Mouse (Mus musculus): Measurements from ENCODE around the gene Slc25a43. TPM values are rescaled to one million over a fixed set of nuclear protein-coding genes. Genes with fewer than 3 reads are reported as not detected.

Slc25a43 gene
- polyA plus RNA-seq, 1 experiment, result not detected

DNA sequence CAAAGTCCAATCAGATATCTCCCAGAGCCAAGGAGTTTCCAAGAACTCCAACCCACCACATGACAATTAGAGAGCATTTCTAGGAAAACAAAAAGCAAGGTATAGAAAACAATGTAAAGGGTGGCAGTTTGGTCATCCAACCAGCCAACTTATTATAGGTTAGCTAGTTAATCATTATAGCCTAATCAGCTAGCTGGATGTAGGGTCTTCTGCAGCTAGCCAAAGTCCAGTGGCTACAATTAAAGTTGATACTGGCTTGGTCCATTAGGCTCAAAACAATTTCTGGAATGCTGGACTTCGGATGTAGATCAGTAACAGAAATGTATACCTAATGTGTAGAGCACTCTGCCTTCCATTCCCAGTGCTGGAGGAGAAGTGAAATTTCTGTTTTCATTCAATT is 7.1 kb downstream of the Slc25a43 start:
- Histone ChIP-seq H3K4me3 (replicated peaks) (no peak overlapping the region), H3K36me3 (ENCODE audit: control insufficient read depth) (no peaks in the 10 kb centered on the region), H3K27me3 (ENCODE audit: control insufficient read depth) (no peaks in the 10 kb centered on the region), H3K4me1 (ENCODE audit: control insufficient read depth) (no peaks in the 10 kb centered on the region), H3K9me3 (ENCODE audit: control insufficient read depth, low read length) (no peaks in the 10 kb centered on the region)
- TF ChIP-seq TAL1 (IDR thresholded peaks at IDR 0.05; ENCODE audit: low read length) (no peak), GATA1 (IDR thresholded peaks at IDR 0.05; ENCODE audit: low read length) (no peak)

DNA sequence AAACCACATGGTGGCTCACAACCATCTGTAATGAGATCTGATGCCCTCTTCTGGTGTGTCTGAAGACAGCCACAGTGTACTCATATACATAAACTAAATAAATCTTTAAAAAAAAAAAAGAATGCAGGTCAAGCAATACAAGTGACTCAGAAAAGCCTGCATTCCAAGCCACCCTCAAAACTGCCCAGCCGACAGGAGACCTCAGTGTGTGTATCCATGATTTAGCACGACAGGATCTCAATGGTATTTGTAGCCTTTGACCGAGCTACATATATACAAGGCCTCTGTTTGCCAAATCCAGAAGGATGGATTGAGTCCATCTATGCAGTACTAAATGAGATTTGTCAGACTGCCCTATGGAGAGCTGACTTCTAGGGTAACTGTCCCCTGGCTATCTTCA is 9.1 kb downstream of the Slc25a43 start:
- Histone ChIP-seq H3K27me3 (ENCODE audit: control insufficient read depth) (no peaks in the 10 kb centered on the region), H3K36me3 (ENCODE audit: control insufficient read depth) (no peaks in the 10 kb centered on the region), H3K4me3 (replicated peaks) (no peak overlapping the region), H3K9me3 (ENCODE audit: control insufficient read depth, low read length) (no peaks in the 10 kb centered on the region), H3K4me1 (ENCODE audit: control insufficient read depth) (no peaks in the 10 kb centered on the region)
- no peak for TF ChIP-seq TAL1 (IDR thresholded peaks at IDR 0.05; ENCODE audit: low read length)
- TF ChIP-seq GATA1 (IDR thresholded peaks at IDR 0.05; ENCODE audit: low read length), result no peak

DNA sequence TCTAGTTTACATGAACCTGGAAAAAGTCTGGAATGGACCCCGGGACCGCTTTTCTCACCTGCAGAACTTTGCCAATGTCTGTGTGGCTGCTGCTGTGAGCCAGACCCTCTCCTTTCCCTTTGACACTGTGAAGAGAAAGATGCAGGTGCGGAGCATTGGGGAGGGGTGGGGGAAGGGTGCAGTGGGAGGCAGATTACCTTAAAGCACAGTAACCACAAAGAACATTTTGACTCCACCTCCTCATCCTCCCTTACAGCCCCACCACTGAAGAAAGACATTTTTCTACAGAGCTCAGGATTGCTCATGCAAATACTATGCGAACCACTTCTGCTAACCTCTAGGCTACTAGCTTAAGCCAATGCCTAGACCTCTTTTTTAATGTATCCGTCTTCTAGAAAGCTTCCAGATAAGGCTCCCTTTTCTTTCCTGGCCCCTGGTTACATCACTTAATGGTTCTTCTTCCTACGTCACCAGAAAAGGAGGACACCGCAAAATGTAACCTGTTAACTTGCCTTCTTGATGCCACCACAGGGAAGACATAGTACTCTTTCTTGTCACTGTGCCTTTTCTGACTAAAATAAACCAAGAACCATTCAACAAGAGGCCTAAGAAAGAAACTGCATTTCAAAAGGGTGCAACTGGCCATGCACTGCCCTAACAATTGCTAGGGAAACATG is 14.5 kb downstream of the Slc25a43 start:
- H3K9me3 ChIP-seq (ENCODE audit: control insufficient read depth, low read length), result no peaks in the 10 kb centered on the region
- no peaks in the 10 kb centered on the region for H3K36me3 ChIP-seq (ENCODE audit: control insufficient read depth)
- TF ChIP-seq TAL1 (IDR thresholded peaks at IDR 0.05; ENCODE audit: low read length), result no peak
- no peak overlapping the region for H3K4me3 ChIP-seq (replicated peaks)
- H3K4me1 ChIP-seq (ENCODE audit: control insufficient read depth), result peaks cover 2% of the 10 kb centered on the region; the same call in 1 of the 2 replicates
- H3K27me3 ChIP-seq (ENCODE audit: control insufficient read depth), result no peaks in the 10 kb centered on the region

DNA sequence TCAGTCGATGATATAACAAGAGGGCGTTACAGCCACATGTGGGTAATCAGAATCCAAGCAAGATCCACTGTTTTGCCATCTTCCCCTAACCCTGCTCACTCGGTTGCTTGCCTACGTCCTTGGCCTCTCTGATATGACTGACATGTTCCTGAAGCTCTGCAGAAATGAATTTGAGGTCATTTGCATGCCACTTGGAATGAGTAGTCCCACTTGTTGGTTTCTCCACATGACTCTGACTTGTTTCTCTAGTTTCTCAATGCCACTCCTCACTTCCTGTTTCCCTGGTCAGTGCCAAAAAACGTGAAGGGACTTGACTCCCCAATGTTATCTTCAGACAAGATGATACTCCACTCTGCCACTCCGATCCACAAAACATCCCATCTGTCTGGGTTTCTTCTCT is 15.1 kb downstream of the Slc25a43 start:
- H3K9me3 ChIP-seq (ENCODE audit: control insufficient read depth, low read length), result no peaks in the 10 kb centered on the region
- no peaks in the 10 kb centered on the region for H3K27me3 ChIP-seq (ENCODE audit: control insufficient read depth)
- TF ChIP-seq GATA1 (IDR thresholded peaks at IDR 0.05; ENCODE audit: low read length) (no peak), TAL1 (IDR thresholded peaks at IDR 0.05; ENCODE audit: low read length) (no peak)
- H3K4me3 ChIP-seq (replicated peaks), result no peak overlapping the region
- peaks cover 2% of the 10 kb centered on the region; the same call in 1 of the 2 replicates for H3K4me1 ChIP-seq (ENCODE audit: control insufficient read depth)
- H3K36me3 ChIP-seq (ENCODE audit: control insufficient read depth), result no peaks in the 10 kb centered on the region

DNA sequence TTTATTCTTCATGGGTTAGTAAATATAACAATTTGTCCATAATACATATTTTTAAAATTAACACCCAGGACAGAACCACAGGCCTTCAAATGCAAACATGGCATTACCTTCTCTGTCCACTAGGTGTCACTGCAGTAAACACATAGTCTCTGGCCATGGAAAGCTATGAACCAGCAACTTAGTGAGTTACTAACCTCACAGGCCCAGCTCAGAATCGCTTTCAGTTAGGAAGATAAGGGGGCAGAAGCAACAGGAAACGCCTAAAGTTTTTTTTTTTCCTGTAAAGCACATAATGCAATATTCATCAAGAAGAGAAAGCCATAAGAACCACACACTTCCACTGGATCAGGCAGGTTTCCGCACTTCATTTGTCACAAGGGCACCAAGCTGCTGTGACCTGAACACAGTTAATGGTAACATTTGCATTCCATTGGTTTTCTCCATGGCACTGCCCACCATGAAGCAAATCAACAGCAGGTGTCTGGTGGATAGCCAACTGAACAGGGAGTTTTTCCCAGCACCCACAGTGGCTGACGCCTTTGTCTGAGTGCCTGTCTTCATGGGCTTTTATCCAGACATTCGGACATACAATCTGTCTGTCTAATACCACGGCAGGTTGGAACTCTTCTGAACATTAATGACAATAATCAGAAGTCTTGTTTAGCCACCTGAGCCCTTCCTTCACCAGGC is 17.6 kb downstream of the Slc25a43 start:
- no peaks in the 10 kb centered on the region for H3K36me3 ChIP-seq (ENCODE audit: control insufficient read depth)
- H3K27me3 ChIP-seq (ENCODE audit: control insufficient read depth), result no peaks in the 10 kb centered on the region
- TF ChIP-seq TAL1 (IDR thresholded peaks at IDR 0.05; ENCODE audit: low read length), result no peak
- H3K4me1 ChIP-seq (ENCODE audit: control insufficient read depth), result peaks cover 2% of the 10 kb centered on the region; the same call in 1 of the 2 replicates
- H3K9me3 ChIP-seq (ENCODE audit: control insufficient read depth, low read length), result no peaks in the 10 kb centered on the region
- H3K4me3 ChIP-seq (replicated peaks), result no peak overlapping the region

DNA sequence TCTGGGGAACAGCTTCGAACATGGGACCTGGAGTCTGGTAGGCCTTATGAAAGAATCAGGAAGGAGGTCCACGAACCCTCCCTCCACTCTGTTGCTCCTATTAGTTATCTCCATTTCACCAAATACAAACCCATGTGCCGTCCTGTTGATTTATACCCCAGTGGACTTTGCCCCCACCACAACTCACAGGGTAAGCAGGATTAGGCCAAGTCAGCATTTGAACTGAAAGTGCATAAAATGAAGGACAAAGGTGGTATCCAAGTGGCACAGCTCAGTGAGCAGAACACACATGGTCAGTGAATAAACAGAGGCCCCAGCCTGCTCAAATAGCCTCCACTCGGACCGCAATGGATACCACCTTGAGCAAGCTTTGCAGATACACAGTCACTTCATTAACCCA is 18.8 kb downstream of the Slc25a43 start:
- H3K36me3 ChIP-seq (ENCODE audit: control insufficient read depth), result no peaks in the 10 kb centered on the region
- no peaks in the 10 kb centered on the region for H3K9me3 ChIP-seq (ENCODE audit: control insufficient read depth, low read length)
- TF ChIP-seq GATA1 (IDR thresholded peaks at IDR 0.05; ENCODE audit: low read length) (no peak), TAL1 (IDR thresholded peaks at IDR 0.05; ENCODE audit: low read length) (no peak)
- H3K4me1 ChIP-seq (ENCODE audit: control insufficient read depth), result peaks cover 2% of the 10 kb centered on the region; the same call in 1 of the 2 replicates
- H3K4me3 ChIP-seq (replicated peaks), result no peak overlapping the region
- H3K27me3 ChIP-seq (ENCODE audit: control insufficient read depth), result no peaks in the 10 kb centered on the region

DNA sequence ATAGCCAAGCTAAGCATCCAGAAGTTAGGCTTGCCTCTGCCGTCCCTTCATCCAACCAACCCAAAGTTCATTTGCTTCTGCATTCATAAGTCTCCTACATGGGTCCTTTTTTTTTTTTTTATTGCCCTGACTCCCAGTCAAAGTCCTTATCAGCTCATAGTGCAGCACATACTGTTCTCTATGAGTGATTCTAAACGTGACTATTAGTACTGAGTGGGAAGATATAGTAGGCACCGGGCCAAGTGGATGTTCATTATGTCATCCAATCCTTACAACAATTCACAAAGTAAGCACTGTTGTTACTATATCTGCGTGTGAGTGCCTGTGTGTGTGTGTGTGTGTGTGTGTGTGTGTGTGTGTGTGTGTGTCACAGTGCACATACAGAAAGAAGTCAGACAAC is 19.4 kb downstream of the Slc25a43 start:
- Histone ChIP-seq H3K9me3 (ENCODE audit: control insufficient read depth, low read length) (no peaks in the 10 kb centered on the region), H3K36me3 (ENCODE audit: control insufficient read depth) (no peaks in the 10 kb centered on the region), H3K4me3 (replicated peaks) (no peak overlapping the region), H3K27me3 (ENCODE audit: control insufficient read depth) (no peaks in the 10 kb centered on the region), H3K4me1 (ENCODE audit: control insufficient read depth) (peaks cover 2% of the 10 kb centered on the region; the same call in 1 of the 2 replicates)
- TF ChIP-seq TAL1 (IDR thresholded peaks at IDR 0.05; ENCODE audit: low read length), result no peak
- TF ChIP-seq GATA1 (IDR thresholded peaks at IDR 0.05; ENCODE audit: low read length), result no peak

DNA sequence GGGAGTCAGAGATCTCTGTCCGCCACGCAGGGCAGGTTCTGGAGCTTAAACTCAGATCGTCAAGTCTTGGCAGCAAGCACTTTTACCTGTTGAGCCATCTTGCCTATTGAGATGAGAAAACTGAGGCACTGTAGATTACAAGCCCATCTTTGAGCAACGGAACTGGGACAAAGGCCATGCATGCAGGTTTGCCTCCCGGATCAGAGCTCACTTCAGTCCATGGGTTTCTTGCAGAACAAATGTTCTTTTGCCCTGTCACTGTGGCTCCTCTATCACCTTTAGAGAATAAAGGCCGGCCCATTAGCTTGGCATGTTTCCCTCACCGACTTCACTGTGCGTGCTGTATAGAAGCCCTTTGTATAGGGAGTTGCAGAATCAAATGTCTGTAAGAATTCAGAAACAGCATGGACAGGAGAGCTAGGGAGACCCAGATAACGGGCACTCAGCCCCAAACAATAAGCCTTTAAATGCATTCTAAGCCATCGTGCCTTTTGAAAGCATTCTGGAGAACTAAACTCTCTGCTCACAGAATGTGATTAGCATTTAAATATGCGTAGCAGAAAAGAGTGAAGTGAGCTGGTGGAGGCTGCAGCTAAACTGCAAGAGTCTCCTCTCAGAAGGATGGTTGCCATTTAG is 20.0 kb downstream of the Slc25a43 start:
- Histone ChIP-seq H3K27me3 (ENCODE audit: control insufficient read depth) (no peaks in the 10 kb centered on the region), H3K36me3 (ENCODE audit: control insufficient read depth) (no peaks in the 10 kb centered on the region), H3K9me3 (ENCODE audit: control insufficient read depth, low read length) (no peaks in the 10 kb centered on the region), H3K4me3 (replicated peaks) (no peak overlapping the region), H3K4me1 (ENCODE audit: control insufficient read depth) (peaks cover 2% of the 10 kb centered on the region; the same call in 1 of the 2 replicates)
- TF ChIP-seq GATA1 (IDR thresholded peaks at IDR 0.05; ENCODE audit: low read length) (no peak), TAL1 (IDR thresholded peaks at IDR 0.05; ENCODE audit: low read length) (no peak)

DNA sequence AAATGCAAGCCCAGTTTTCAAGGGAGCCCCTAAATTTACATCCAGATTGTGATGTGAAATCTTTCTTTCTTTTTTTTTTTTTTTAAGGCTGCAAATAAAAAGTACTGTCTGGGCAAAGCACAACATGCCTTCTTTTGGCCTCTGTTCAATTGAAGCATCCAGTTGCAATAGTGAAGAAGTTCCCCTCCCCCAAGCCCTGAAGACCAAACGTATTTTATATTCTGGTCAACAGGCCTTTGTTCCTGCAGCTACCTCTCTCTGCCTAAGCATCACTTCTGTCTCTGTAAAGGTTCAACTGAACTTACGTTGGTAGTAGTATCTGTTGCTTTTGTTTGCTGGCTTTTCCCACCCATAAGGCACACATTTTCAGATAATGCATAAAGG is 20.5 kb downstream of the Slc25a43 start:
- Histone ChIP-seq H3K4me3 (replicated peaks) (no peak overlapping the region), H3K27me3 (ENCODE audit: control insufficient read depth) (no peaks in the 10 kb centered on the region), H3K9me3 (ENCODE audit: control insufficient read depth, low read length) (no peaks in the 10 kb centered on the region), H3K36me3 (ENCODE audit: control insufficient read depth) (no peaks in the 10 kb centered on the region), H3K4me1 (ENCODE audit: control insufficient read depth) (peaks cover 2% of the 10 kb centered on the region; the same call in 1 of the 2 replicates)
- no peak for TF ChIP-seq GATA1 (IDR thresholded peaks at IDR 0.05; ENCODE audit: low read length)
- no peak for TF ChIP-seq TAL1 (IDR thresholded peaks at IDR 0.05; ENCODE audit: low read length)

Measured in erythroblast, embryonic 14.5 days (primary cell).